In genomic region chr16:94571111-94571993, GRCm38 (mm10) we compare ENCODE assay signal across 8 mouse cellular contexts. TPM values are rescaled to one million over a fixed set of nuclear protein-coding genes. Genes with fewer than 3 reads are reported as not detected.
DNase-seq lines count a peak whose midpoint lies in the region; ATAC-seq and TF ChIP-seq lines count a peak whose summit lies in the region.

No protein-coding gene starts in this region.

- H3K4me2 ChIP-seq in lung, embryonic 16.5 days (ENCODE audit: low read depth, low read length) = peak overlapping the region; percentile 65
- peak overlapping the region; percentile 57 for H3K4me2 ChIP-seq in hindbrain, postnatal 0 days (ENCODE audit: low read depth, low read length)
- peak overlapping the region; percentile 80 for H3K4me2 ChIP-seq in midbrain, postnatal 0 days (ENCODE audit: low read depth, low read length, poor library complexity, severe bottlenecking)

- no peaks in the 10 kb centered on the region for H3K27me3 ChIP-seq in lung, embryonic 16.5 days (ENCODE audit: control insufficient read depth, insufficient read depth, low read depth, low read length)
- H3K27me3 ChIP-seq in embryonic facial prominence, embryonic 10.5 days (replicated peaks; ENCODE audit: low read depth, poor library complexity, severe bottlenecking) = no peaks in the 10 kb centered on the region
- H3K27me3 ChIP-seq in hindbrain, postnatal 0 days (ENCODE audit: insufficient read depth, low read length) = no peaks in the 10 kb centered on the region
- no peaks in the 10 kb centered on the region for H3K27me3 ChIP-seq in midbrain, postnatal 0 days (ENCODE audit: insufficient read depth, low read length)

- peak overlapping the region; percentile 100 for H3K27ac ChIP-seq in lung, embryonic 16.5 days (ENCODE audit: low read length)
- H3K27ac ChIP-seq in embryonic facial prominence, embryonic 10.5 days (replicated peaks) = peak overlapping the region; percentile 99
- peak overlapping the region; percentile 100 for H3K27ac ChIP-seq in hindbrain, postnatal 0 days
- peak overlapping the region; percentile 100 for H3K27ac ChIP-seq in midbrain, postnatal 0 days (ENCODE audit: low read depth, low read length)

- H3K36me3 ChIP-seq in lung, embryonic 16.5 days (ENCODE audit: control insufficient read depth, insufficient read depth, low read length) = no peaks in the 10 kb centered on the region
- no peaks in the 10 kb centered on the region for H3K36me3 ChIP-seq in embryonic facial prominence, embryonic 10.5 days (replicated peaks)
- H3K36me3 ChIP-seq in hindbrain, postnatal 0 days (ENCODE audit: insufficient read depth, low read length) = no peaks in the 10 kb centered on the region
- H3K36me3 ChIP-seq in midbrain, postnatal 0 days (ENCODE audit: insufficient read depth, low read length) = no peaks in the 10 kb centered on the region

- no peak for ATAC-seq in lung, embryonic 16.5 days (ENCODE audit: low read depth)
- no peak for ATAC-seq in hindbrain, postnatal 0 days
- no peak for ATAC-seq in midbrain, postnatal 0 days (ENCODE audit: low FRiP score)

- WGBS in lung, embryonic 16.5 days = 17% methylated on average over 10 of the region's 10 CpGs
- 33% methylated on average over 10 of the region's 10 CpGs for WGBS in embryonic facial prominence, embryonic 10.5 days
- 23% methylated on average over 10 of the region's 10 CpGs for WGBS in hindbrain, postnatal 0 days
- 25% methylated on average over 10 of the region's 10 CpGs for WGBS in midbrain, postnatal 0 days

- H3K4me1 ChIP-seq in lung, embryonic 16.5 days (replicated peaks; ENCODE audit: control insufficient read depth, insufficient read depth, low read length) = peaks cover 34% of the 10 kb centered on the region
- peaks cover 54% of the 10 kb centered on the region for H3K4me1 ChIP-seq in embryonic facial prominence, embryonic 10.5 days
- peaks cover 16% of the 10 kb centered on the region for H3K4me1 ChIP-seq in hindbrain, postnatal 0 days (ENCODE audit: insufficient read depth, low read length)
- H3K4me1 ChIP-seq in midbrain, postnatal 0 days (ENCODE audit: insufficient read depth, low read length) = peaks cover 15% of the 10 kb centered on the region; the same call in 1 of the 2 replicates

- H3K9me3 ChIP-seq in lung, embryonic 16.5 days (ENCODE audit: control insufficient read depth, low read length) = no peaks in the 10 kb centered on the region
- no peaks in the 10 kb centered on the region for H3K9me3 ChIP-seq in embryonic facial prominence, embryonic 10.5 days
- no peaks in the 10 kb centered on the region for H3K9me3 ChIP-seq in hindbrain, postnatal 0 days (ENCODE audit: low read length)
- no peaks in the 10 kb centered on the region for H3K9me3 ChIP-seq in midbrain, postnatal 0 days (ENCODE audit: low read length)

- H3K4me3 ChIP-seq in lung, embryonic 16.5 days (ENCODE audit: low read length) = peak overlapping the region; percentile 74
- peak overlapping the region; percentile 98 for H3K4me3 ChIP-seq in embryonic facial prominence, embryonic 10.5 days
- peak overlapping the region; percentile 89 for H3K4me3 ChIP-seq in hindbrain, postnatal 0 days (ENCODE audit: low read length)
- H3K4me3 ChIP-seq in midbrain, postnatal 0 days (ENCODE audit: low read depth, low read length) = peak overlapping the region; percentile 76

- no peak for DNase-seq in lung, postnatal 36 days
- DNase-seq in embryonic facial prominence, embryonic 10.5 days (ENCODE audit: low spot score) = no peak
- DNase-seq in hindbrain, postnatal 0 days (ENCODE audit: low spot score) = peak; percentile 37
- DNase-seq in midbrain, postnatal 0 days (ENCODE audit: low spot score) = no peak
- DNase-seq in urinary bladder, postnatal 10 days (ENCODE audit: low spot score) = no peak
- no peak for DNase-seq in urinary bladder, postnatal 36 days (ENCODE audit: low spot score in 2 of 2)
- DNase-seq in frontal cortex, postnatal 36 days (ENCODE audit: low spot score in 2 of 2) = no peak

- TF ChIP-seq CTCF in hindbrain, postnatal 0 days (IDR thresholded peaks at IDR 0.05; ENCODE audit: low read depth) = peak; percentile 6; the same call in 1 of the 2 replicates
- TF ChIP-seq CTCF in midbrain, postnatal 0 days (IDR thresholded peaks at IDR 0.05) = no peak

- H3K9ac ChIP-seq in lung, embryonic 16.5 days (ENCODE audit: low read length) = peak overlapping the region; percentile 99
- H3K9ac ChIP-seq in hindbrain, postnatal 0 days (replicated peaks; ENCODE audit: low read length) = peak overlapping the region; percentile 100
- H3K9ac ChIP-seq in midbrain, postnatal 0 days (replicated peaks; ENCODE audit: low read length, poor library complexity, severe bottlenecking) = peak overlapping the region; percentile 99

RNA-seq across cellular contexts. Expression of gene Dyrk1a, which starts 1.5 kb away (rescaled TPM):
- 8.0 and 9.0 TPM in 2 replicates for polyA plus RNA-seq in lung, embryonic 16.5 days (2015; fragmentation: Nextera tagmentation; extraction: Ambion mirVana)
- 9.5 and 10.0 TPM in 2 replicates for polyA plus RNA-seq in embryonic facial prominence, embryonic 10.5 days (2016; fragmentation: Nextera tagmentation; extraction: Ambion mirVana)
- 81.9 and 91.5 TPM in 2 replicates for total RNA-seq in hindbrain, postnatal 0 days (2014; rRNA removed)
- polyA plus RNA-seq in hindbrain, postnatal 0 days (2015; fragmentation: Nextera tagmentation; extraction: Ambion mirVana) = 12.5 and 13.0 TPM in 2 replicates
- total RNA-seq in midbrain, postnatal 0 days (2014; rRNA removed) = 93.5 and 94.2 TPM in 2 replicates
- polyA plus RNA-seq in midbrain, postnatal 0 days (2015; fragmentation: Nextera tagmentation; extraction: Ambion mirVana) = 11.7 and 13.7 TPM in 2 replicates

RNA-seq across cellular contexts. Expression of gene Vps26c, which starts 44.7 kb away (rescaled TPM):
- 57.8 and 68.0 TPM in 2 replicates for polyA plus RNA-seq in lung, embryonic 16.5 days (2015; fragmentation: Nextera tagmentation; extraction: Ambion mirVana)
- 53.9 and 59.4 TPM in 2 replicates for polyA plus RNA-seq in embryonic facial prominence, embryonic 10.5 days (2016; fragmentation: Nextera tagmentation; extraction: Ambion mirVana)
- total RNA-seq in hindbrain, postnatal 0 days (2014; rRNA removed) = 64.8 and 68.1 TPM in 2 replicates
- polyA plus RNA-seq in hindbrain, postnatal 0 days (2015; fragmentation: Nextera tagmentation; extraction: Ambion mirVana) = 59.6 and 63.6 TPM in 2 replicates
- total RNA-seq in midbrain, postnatal 0 days (2014; rRNA removed) = 66.2 and 74.8 TPM in 2 replicates
- polyA plus RNA-seq in midbrain, postnatal 0 days (2015; fragmentation: Nextera tagmentation; extraction: Ambion mirVana) = 63.0 and 65.4 TPM in 2 replicates
